Mouse (Mus musculus) heart, embryonic 14.5 days (tissue): Measurements from ENCODE around the gene Id2. TPM values are rescaled to one million over a fixed set of nuclear protein-coding genes. Genes with fewer than 3 reads are reported as not detected.
A peak's percentile ranks its signal among the peaks of the same experiment; 100 is the strongest.

Experiments used
- ATAC-seq: fragments of 200-750 bp; cut with Nextera tagmentation; 2 replicates; pipeline ENCODE4 v1.8.0; 2017; ENCODE audit warnings: low read depth, moderate TSS enrichment; ENCODE audit not compliant: insufficient number of reproducible peaks, insufficient read depth, low FRiP score
- H3K27ac ChIP-seq, 2 experiments: fragments of 200-500 bp in 1 of 2; fragments of 300-500 bp in 1 of 2; sonication (generic) in 1 of 2; replicated peaks in 1 of 2; 2 replicates each; pipeline ENCODE4 v1.5.1; 2012 to 2014; ENCODE audit warnings: low read depth in 2 of 2, low read length in 2 of 2, control low read depth in 1 of 2, mild to moderate bottlenecking in 1 of 2, mixed read lengths in 1 of 2; ENCODE audit not compliant: control insufficient read depth in 1 of 2, insufficient read depth in 1 of 2
- H3K27me3 ChIP-seq: fragments of 300-500 bp; sonication (generic); 2 replicates; pipeline ENCODE4 v1.6.1; 2014; ENCODE audit warnings: mild to moderate bottlenecking, low read length, control low read depth; ENCODE audit not compliant: control insufficient read depth, insufficient read depth
- H3K36me3 ChIP-seq: fragments of 300-500 bp; sonication (generic); 2 replicates; pipeline ENCODE4 v1.6.1; 2014; ENCODE audit warnings: mild to moderate bottlenecking, control low read depth, low read length, mixed read lengths; ENCODE audit not compliant: control insufficient read depth, insufficient read depth
- H3K4me1 ChIP-seq, 2 experiments: fragments of 200-500 bp in 1 of 2; fragments of 300-500 bp in 1 of 2; sonication (generic) in 1 of 2; 2 replicates each; pipeline ENCODE4 v1.6.1; 2012 to 2014; ENCODE audit warnings: low read length in 2 of 2, control low read depth in 1 of 2, mixed read lengths in 1 of 2; ENCODE audit not compliant: control insufficient read depth in 2 of 2, insufficient read depth in 2 of 2
- H3K4me2 ChIP-seq: fragments of 300-500 bp; sonication (generic); 2 replicates; pipeline ENCODE4 v1.6.1; 2014; ENCODE audit warnings: mild to moderate bottlenecking, low read length
- H3K4me3 ChIP-seq, 2 experiments: fragments of 200-500 bp in 1 of 2; fragments of 300-500 bp in 1 of 2; sonication (generic) in 1 of 2; 2 replicates each; pipeline ENCODE4 v1.5.1; 2012 to 2014; ENCODE audit warnings: low read length in 2 of 2, mild to moderate bottlenecking in 2 of 2, control low read depth in 1 of 2, low read depth in 1 of 2, moderate library complexity in 1 of 2; ENCODE audit not compliant: control insufficient read depth in 1 of 2, insufficient read depth in 1 of 2
- H3K9ac ChIP-seq: fragments of 300-500 bp; sonication (generic); 2 replicates; pipeline ENCODE4 v1.6.1; 2014; ENCODE audit warnings: mild to moderate bottlenecking, low read length
- H3K9me3 ChIP-seq: fragments of 300-500 bp; sonication (generic); 2 replicates; pipeline ENCODE4 v1.6.1; 2016; ENCODE audit warnings: low read length, control low read depth; ENCODE audit not compliant: control insufficient read depth
- WGBS: fragments of 180-500 bp; shearing (Covaris S2); extraction: QIAGEN DNeasy Blood & Tissue Kit; methylation state at CpG from one replicate; pipeline ENCODE4 v1.1.7; 2014; 5-methylcytosine and 5-hydroxymethylcytosine counted together
- polyA plus RNA-seq: library from polyadenylated mRNA; unstranded; fragments of >200 nt; fragmentation: Nextera tagmentation; extraction: Ambion mirVana; gene quantifications from 2 replicates; pipeline ENCODE4 v1.2.1, GENCODE M21; 2014

The Id2 gene
- polyA plus RNA-seq, 1 experiment from 2014 or later, result 295 TPM

DNA sequence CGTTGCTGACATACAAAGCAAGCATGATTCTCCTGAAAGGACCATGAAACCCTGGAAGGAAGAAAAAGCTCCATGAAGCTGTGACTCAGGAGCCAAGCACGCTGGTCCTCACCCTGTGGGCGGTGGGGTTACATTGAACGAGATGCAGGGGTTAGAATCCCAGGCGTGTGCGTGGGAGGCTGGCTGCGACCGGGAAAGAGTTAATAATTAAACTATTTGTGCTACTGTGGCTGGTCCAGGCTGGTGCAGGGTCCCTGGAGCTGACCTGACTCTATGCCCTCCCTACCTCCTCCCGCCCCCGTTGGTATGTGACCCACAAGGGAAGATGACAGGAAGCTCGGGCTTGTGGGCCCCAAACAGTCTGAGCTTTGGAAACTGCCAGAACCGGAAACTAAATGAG is 35.1 kb upstream of the Id2 start:
- no peak overlapping the region for H3K4me3 ChIP-seq
- 0 out of 4 replicates have a peak, but pooled peaks cover 0 to 2% of the 10 kb centered on the region in 2 experiments for H3K4me1 ChIP-seq
- no peaks in the 10 kb centered on the region for H3K36me3 ChIP-seq
- no peak overlapping the region for H3K27ac ChIP-seq
- H3K27me3 ChIP-seq, result no peaks in the 10 kb centered on the region
- no peak overlapping the region for H3K9ac ChIP-seq
- 65% methylated on average over 12 of the region's 12 CpGs for WGBS
- ATAC-seq, result no peak
- no peaks in the 10 kb centered on the region for H3K9me3 ChIP-seq
- H3K4me2 ChIP-seq, result no peak overlapping the region

DNA sequence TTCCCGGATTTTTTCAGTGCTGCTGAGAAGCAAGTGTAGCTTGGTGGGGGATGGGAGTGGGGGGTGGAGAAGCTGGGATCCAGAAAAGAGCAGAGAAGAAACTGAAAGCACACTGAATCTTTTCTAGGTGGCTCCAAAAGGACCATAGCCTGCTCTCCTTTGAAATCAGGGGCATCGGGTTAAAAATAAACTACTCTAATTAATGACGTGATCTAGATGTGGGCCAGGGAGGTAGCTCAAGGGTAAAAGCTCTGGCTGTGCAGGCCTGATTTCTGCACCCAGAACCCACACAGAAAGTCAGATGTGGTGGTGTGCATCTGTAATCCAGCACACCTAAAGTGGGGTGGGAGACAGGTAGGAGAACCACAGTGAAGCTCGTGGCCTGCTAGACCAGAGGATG is 30.7 kb upstream of the Id2 start:
- Histone ChIP-seq H3K27me3 (no peaks in the 10 kb centered on the region), H3K36me3 (no peaks in the 10 kb centered on the region), H3K4me3 (no peak overlapping the region), H3K4me1 (peaks cover 7 to 11% of the 10 kb centered on the region in 2 experiments; a peak in 1 of 4 replicates), H3K9ac (no peak overlapping the region), H3K27ac (no peak overlapping the region), H3K4me2 (no peak overlapping the region), H3K9me3 (no peaks in the 10 kb centered on the region)
- 42% methylated on average over 4 of the region's 4 CpGs for WGBS
- no peak for ATAC-seq

DNA sequence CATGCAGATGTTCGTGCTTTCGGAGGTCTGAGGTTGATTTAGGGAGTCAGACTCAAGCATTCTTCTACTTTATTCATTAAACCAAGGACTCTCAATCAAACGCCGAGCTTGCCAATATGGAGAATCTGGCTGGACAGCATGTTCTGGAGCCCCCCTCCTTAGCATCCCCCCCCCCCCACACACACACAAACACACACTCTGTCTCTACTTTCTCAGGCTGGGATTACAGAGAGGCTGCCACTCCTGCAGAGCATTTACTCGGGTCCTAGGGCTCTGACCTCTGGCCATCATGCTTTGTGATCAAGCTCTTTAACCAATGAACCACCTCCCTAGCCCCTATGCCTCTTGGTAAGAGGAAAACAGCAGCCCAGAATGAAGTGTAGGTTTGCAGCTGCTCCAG is 29.3 kb upstream of the Id2 start:
- Histone ChIP-seq H3K36me3 (no peaks in the 10 kb centered on the region), H3K9ac (no peak overlapping the region), H3K4me3 (no peak overlapping the region), H3K27me3 (no peaks in the 10 kb centered on the region), H3K4me2 (no peak overlapping the region), H3K4me1 (peaks cover 7 to 11% of the 10 kb centered on the region in 2 experiments; a peak in 1 of 4 replicates), H3K9me3 (no peaks in the 10 kb centered on the region), H3K27ac (no peak overlapping the region)
- no peak for ATAC-seq
- WGBS, result 88% methylated on average over 5 of the region's 5 CpGs

DNA sequence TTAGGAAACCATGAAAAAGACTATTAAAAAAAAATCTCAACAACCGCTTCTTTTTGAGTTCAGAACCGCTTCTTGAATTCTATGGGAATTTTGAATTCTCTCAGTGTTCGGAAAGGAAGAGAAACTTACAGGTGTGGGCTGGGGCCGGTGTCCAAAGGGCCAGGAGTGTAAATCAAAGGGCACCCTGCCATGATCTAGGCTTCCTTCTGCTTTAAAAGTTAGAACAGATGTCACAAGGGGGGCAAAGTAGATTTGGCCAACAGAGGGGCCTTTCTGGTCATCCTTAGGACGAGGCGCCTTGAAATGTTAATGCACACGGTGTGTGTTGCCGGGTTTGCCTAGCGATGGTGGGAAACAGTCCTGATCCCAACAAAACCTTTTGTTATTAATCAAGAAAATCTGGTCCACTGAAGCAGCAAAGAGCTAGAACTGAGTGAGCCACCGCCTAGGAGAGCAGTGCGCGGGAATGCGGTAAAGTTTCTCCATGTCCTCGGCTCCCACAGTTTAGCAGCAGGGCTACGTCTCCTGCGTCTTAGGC is 28.4 kb upstream of the Id2 start:
- H3K27ac ChIP-seq, result no peak overlapping the region
- H3K27me3 ChIP-seq, result no peaks in the 10 kb centered on the region
- ATAC-seq, result no peak
- H3K9me3 ChIP-seq, result no peaks in the 10 kb centered on the region
- H3K4me3 ChIP-seq, result no peak overlapping the region
- peaks cover 7 to 11% of the 10 kb centered on the region in 2 experiments; a peak in 1 of 4 replicates for H3K4me1 ChIP-seq
- no peak overlapping the region for H3K4me2 ChIP-seq
- WGBS, result 71% methylated on average over 16 of the region's 16 CpGs
- H3K36me3 ChIP-seq, result no peaks in the 10 kb centered on the region
- H3K9ac ChIP-seq, result no peak overlapping the region

DNA sequence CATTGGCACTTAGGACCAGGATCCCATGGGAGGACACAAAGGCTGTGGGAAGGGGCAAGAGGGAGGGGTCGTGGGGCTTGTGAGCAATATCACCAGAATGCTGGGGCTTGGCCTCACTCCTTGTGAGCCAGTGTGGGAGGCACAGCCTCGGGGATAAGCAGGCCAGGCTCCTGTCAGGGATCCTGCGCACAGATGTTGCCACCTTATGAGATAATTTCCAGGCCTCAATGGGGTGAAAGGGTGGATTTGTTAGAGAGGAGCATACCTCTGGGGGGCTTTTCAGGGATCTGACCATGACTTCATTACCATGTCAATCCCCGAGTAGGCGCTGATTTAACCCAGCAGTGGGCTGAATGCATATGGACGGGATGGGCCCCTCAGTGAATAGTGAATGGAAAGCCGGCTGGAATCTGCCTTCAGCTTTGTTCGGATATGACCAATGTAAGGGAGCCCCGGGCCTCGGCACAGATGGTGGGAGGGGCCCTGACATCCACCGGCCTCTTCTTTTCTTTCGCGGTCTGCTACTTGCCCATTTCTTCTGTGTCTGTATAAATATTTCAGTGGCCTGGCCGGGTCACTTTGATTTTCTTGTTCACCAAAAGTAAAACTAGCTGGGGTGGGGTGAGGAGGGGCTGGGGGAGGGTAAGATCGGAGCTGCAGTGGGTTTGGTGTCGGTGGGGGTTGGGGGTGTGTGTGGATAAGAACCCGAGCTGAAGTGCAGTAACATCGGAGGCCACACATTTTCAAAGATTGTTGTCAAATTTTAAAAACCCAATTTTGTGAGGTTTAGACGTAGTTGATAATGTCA is 27.7 kb upstream of the Id2 start:
- no peaks in the 10 kb centered on the region for H3K27me3 ChIP-seq

DNA sequence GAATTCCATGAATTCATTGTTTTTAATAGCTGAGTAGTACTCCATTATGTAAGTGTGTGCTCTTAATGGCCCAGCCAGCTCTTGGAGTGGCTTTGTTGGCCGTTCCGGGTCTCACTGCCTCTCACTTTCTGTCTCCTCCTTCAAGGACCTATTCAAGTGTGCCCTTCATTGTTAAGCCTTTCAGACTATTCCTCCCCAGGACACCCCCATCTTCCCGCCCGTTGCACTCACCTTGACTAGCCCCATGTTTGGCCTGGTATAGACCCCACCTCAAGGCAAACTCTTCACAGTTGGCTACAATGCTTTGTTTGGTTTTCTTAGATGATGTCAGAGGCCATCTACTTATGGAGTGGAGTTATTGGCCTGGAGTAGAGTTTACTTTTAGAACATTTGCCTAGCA is 23.8 kb upstream of the Id2 start:
- Histone ChIP-seq H3K4me3 (no peak overlapping the region), H3K9ac (no peak overlapping the region), H3K27ac (no peak overlapping the region), H3K4me1 (peaks cover 20 to 28% of the 10 kb centered on the region in 2 experiments), H3K9me3 (no peaks in the 10 kb centered on the region), H3K4me2 (no peak overlapping the region), H3K27me3 (no peaks in the 10 kb centered on the region), H3K36me3 (no peaks in the 10 kb centered on the region)
- 85% methylated on average over 4 of the region's 4 CpGs for WGBS
- no peak for ATAC-seq

More for the DNA sequence above, 27.7 kb upstream of the Id2 start:
- WGBS, result 22% methylated on average over 19 of the region's 19 CpGs
- Histone ChIP-seq H3K4me1 (peaks cover 7 to 11% of the 10 kb centered on the region in 2 experiments; a peak in 1 of 4 replicates), H3K27ac (0 out of 4 replicates have a peak overlapping the region, but pooled peaks of 1 of the 2 experiments have one; percentile 9), H3K4me3 (no peak overlapping the region), H3K36me3 (no peaks in the 10 kb centered on the region), H3K9me3 (no peaks in the 10 kb centered on the region), H3K9ac (no peak overlapping the region; the same call in 1 of the 2 replicates), H3K4me2 (peak overlapping the region; percentile 32)
- ATAC-seq, result no peak; the same call in 1 of the 2 replicates

DNA sequence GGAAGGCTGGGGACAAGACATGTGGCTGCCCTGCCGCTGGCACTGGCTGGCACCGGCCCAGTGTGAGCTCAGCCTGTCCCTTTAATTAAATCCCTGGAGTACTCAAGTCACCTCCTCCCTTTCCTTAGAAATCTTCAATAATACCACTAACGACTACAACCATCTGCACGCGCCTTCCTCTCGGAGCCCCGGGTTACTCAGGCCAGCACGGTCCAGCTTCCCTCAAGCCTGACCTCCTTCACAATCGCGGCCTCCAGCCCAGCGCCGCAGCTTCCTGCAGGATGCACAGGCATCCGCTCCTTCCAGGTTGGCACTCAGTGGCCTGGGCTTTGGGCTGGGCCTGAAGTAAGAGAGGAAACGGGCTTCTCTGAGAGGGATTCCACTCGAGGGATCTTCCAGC is 22.3 kb upstream of the Id2 start:
- Histone ChIP-seq H3K36me3 (no peaks in the 10 kb centered on the region), H3K27ac (peak overlapping the region; percentile 47 to 57; a peak in 3 of 4 replicates), H3K4me1 (peaks cover 17 to 21% of the 10 kb centered on the region in 2 experiments), H3K27me3 (no peaks in the 10 kb centered on the region), H3K4me3 (no peak overlapping the region), H3K9me3 (no peaks in the 10 kb centered on the region), H3K9ac (no peak overlapping the region), H3K4me2 (no peak overlapping the region)
- ATAC-seq, result peak; percentile 79
- 65% methylated on average over 15 of the region's 15 CpGs for WGBS
